Mouse (Mus musculus): ENCODE measurements around the gene Upf2. TPM values are rescaled to one million over a fixed set of nuclear protein-coding genes. Genes with fewer than 3 reads are reported as not detected.

Gene Upf2
- polyA plus RNA-seq, 1 experiment from 2014 or later = 13.7 TPM

GRCm38 (mm10) chr2:6098924-6099323, 147.7 kb downstream of the Upf2 start:
- ATAC-seq (ENCODE audit: insufficient number of reproducible peaks, insufficient read depth, low FRiP score, low read depth) = peak; percentile 75
- H3K27me3 ChIP-seq (ENCODE audit: control insufficient read depth, insufficient read depth, low read length) = no peaks in the 10 kb centered on the region
- H3K36me3 ChIP-seq (ENCODE audit: control insufficient read depth, insufficient read depth, low read length) = no peaks in the 10 kb centered on the region
- H3K27ac ChIP-seq (ENCODE audit: low read length) = peak overlapping the region; percentile 68
- WGBS = 25% methylated on average over 6 of the region's 6 CpGs
- peaks cover 14% of the 10 kb centered on the region; the same call in 1 of the 2 replicates for H3K4me1 ChIP-seq (ENCODE audit: control insufficient read depth, insufficient read depth, low read length)
- H3K4me2 ChIP-seq (replicated peaks; ENCODE audit: low read depth, low read length) = no peak overlapping the region
- H3K9me3 ChIP-seq (ENCODE audit: control insufficient read depth, low read depth, low read length) = no peaks in the 10 kb centered on the region
- H3K4me3 ChIP-seq (ENCODE audit: low read depth, low read length) = no peak overlapping the region
- no peak overlapping the region for H3K9ac ChIP-seq (replicated peaks; ENCODE audit: low read depth, low read length)

GRCm38 (mm10) chr2:6099443-6099842, 148.2 kb downstream of the Upf2 start:
- Histone ChIP-seq H3K27ac (ENCODE audit: low read length) (peak overlapping the region; percentile 68), H3K9me3 (ENCODE audit: control insufficient read depth, low read depth, low read length) (no peaks in the 10 kb centered on the region), H3K4me3 (ENCODE audit: low read depth, low read length) (no peak overlapping the region), H3K9ac (replicated peaks; ENCODE audit: low read depth, low read length) (no peak overlapping the region), H3K4me1 (ENCODE audit: control insufficient read depth, insufficient read depth, low read length) (peaks cover 14% of the 10 kb centered on the region; the same call in 1 of the 2 replicates), H3K27me3 (ENCODE audit: control insufficient read depth, insufficient read depth, low read length) (no peaks in the 10 kb centered on the region), H3K4me2 (replicated peaks; ENCODE audit: low read depth, low read length) (no peak overlapping the region), H3K36me3 (ENCODE audit: control insufficient read depth, insufficient read depth, low read length) (no peaks in the 10 kb centered on the region)
- ATAC-seq (ENCODE audit: insufficient number of reproducible peaks, insufficient read depth, low FRiP score, low read depth) = no peak
- 73% methylated on average over 9 of the region's 9 CpGs for WGBS

GRCm38 (mm10) chr2:6100027-6100749, 148.9 kb downstream of the Upf2 start:
- Histone ChIP-seq H3K9me3 (ENCODE audit: control insufficient read depth, low read depth, low read length) (no peaks in the 10 kb centered on the region), H3K4me3 (ENCODE audit: low read depth, low read length) (peak overlapping the region; percentile 37), H3K36me3 (ENCODE audit: control insufficient read depth, insufficient read depth, low read length) (no peaks in the 10 kb centered on the region), H3K27ac (ENCODE audit: low read length) (peak overlapping the region; percentile 52), H3K27me3 (ENCODE audit: control insufficient read depth, insufficient read depth, low read length) (no peaks in the 10 kb centered on the region), H3K4me2 (replicated peaks; ENCODE audit: low read depth, low read length) (peak overlapping the region; percentile 77), H3K4me1 (ENCODE audit: control insufficient read depth, insufficient read depth, low read length) (peaks cover 14% of the 10 kb centered on the region; the same call in 1 of the 2 replicates), H3K9ac (replicated peaks; ENCODE audit: low read depth, low read length) (peak overlapping the region; percentile 33; the same call in 1 of the 2 replicates)
- no peak; the same call in 1 of the 2 replicates for ATAC-seq (ENCODE audit: insufficient number of reproducible peaks, insufficient read depth, low FRiP score, low read depth)
- 11% methylated on average over 49 of the region's 51 CpGs for WGBS

GRCm38 (mm10) chr2:6100755-6101154, 149.5 kb downstream of the Upf2 start:
- no peak overlapping the region for H3K27ac ChIP-seq (ENCODE audit: low read length)

GRCm38 (mm10) chr2:6105437-6105836, 154.2 kb downstream of the Upf2 start:
- Histone ChIP-seq H3K36me3 (ENCODE audit: control insufficient read depth, insufficient read depth, low read length) (no peaks in the 10 kb centered on the region), H3K9me3 (ENCODE audit: control insufficient read depth, low read depth, low read length) (no peaks in the 10 kb centered on the region), H3K4me2 (replicated peaks; ENCODE audit: low read depth, low read length) (no peak overlapping the region), H3K27ac (ENCODE audit: low read length) (no peak overlapping the region), H3K4me1 (ENCODE audit: control insufficient read depth, insufficient read depth, low read length) (peaks cover 5% of the 10 kb centered on the region; the same call in 1 of the 2 replicates), H3K27me3 (ENCODE audit: control insufficient read depth, insufficient read depth, low read length) (no peaks in the 10 kb centered on the region), H3K9ac (replicated peaks; ENCODE audit: low read depth, low read length) (no peak overlapping the region), H3K4me3 (ENCODE audit: low read depth, low read length) (no peak overlapping the region)
- WGBS = 88% methylated on average over 2 of the region's 2 CpGs
- ATAC-seq (ENCODE audit: insufficient number of reproducible peaks, insufficient read depth, low FRiP score, low read depth) = no peak

More at GRCm38 (mm10) chr2:6100755-6101154, 149.5 kb downstream of the Upf2 start:
- Histone ChIP-seq H3K9ac (replicated peaks; ENCODE audit: low read depth, low read length) (peak overlapping the region; percentile 33; the same call in 1 of the 2 replicates), H3K36me3 (ENCODE audit: control insufficient read depth, insufficient read depth, low read length) (no peaks in the 10 kb centered on the region), H3K9me3 (ENCODE audit: control insufficient read depth, low read depth, low read length) (no peaks in the 10 kb centered on the region), H3K4me3 (ENCODE audit: low read depth, low read length) (peak overlapping the region; percentile 37), H3K27me3 (ENCODE audit: control insufficient read depth, insufficient read depth, low read length) (no peaks in the 10 kb centered on the region), H3K4me1 (ENCODE audit: control insufficient read depth, insufficient read depth, low read length) (peaks cover 14% of the 10 kb centered on the region; the same call in 1 of the 2 replicates), H3K4me2 (replicated peaks; ENCODE audit: low read depth, low read length) (peak overlapping the region; percentile 77)
- WGBS = 40% methylated on average over 20 of the region's 20 CpGs
- no peak; the same call in 1 of the 2 replicates for ATAC-seq (ENCODE audit: insufficient number of reproducible peaks, insufficient read depth, low FRiP score, low read depth)

Other genes with a start within 250 kb of the Upf2 start
- gene Camk1d, start 237.0 kb upstream of the Upf2 start, polyA plus RNA-seq (2014; fragmentation: Nextera tagmentation; extraction: Ambion mirVana) = 19.1 and 20.5 TPM in 2 replicates
- gene Nudt5, start 106.5 kb upstream of the Upf2 start, polyA plus RNA-seq (2014; fragmentation: Nextera tagmentation; extraction: Ambion mirVana) = 71.0 and 73.0 TPM in 2 replicates
- 277 and 302 TPM in 2 replicates for gene Cdc123, start 106.3 kb upstream of the Upf2 start, polyA plus RNA-seq (2014; fragmentation: Nextera tagmentation; extraction: Ambion mirVana)
- gene Gm13199, start 88.5 kb upstream of the Upf2 start, polyA plus RNA-seq (2014; fragmentation: Nextera tagmentation; extraction: Ambion mirVana) = 1.2 and 2.0 TPM in 2 replicates
- 90.0 and 99.8 TPM in 2 replicates for gene Sec61a2, start 56.0 kb upstream of the Upf2 start, polyA plus RNA-seq (2014; fragmentation: Nextera tagmentation; extraction: Ambion mirVana)
- 3.6 TPM in 2 replicates for gene Dhtkd1, start 8.7 kb upstream of the Upf2 start, polyA plus RNA-seq (2014; fragmentation: Nextera tagmentation; extraction: Ambion mirVana)
- 17.6 and 17.7 TPM in 2 replicates for gene Proser2, start 178.7 kb downstream of the Upf2 start, polyA plus RNA-seq (2014; fragmentation: Nextera tagmentation; extraction: Ambion mirVana)

All from stomach, embryonic 14.5 days (tissue).